Mouse (Mus musculus) forebrain, embryonic 12.5 days (tissue): ENCODE results near the gene Inhbb. TPM values are rescaled to one million over a fixed set of nuclear protein-coding genes. Genes with fewer than 3 reads are reported as not detected.

Source experiments
- ATAC-seq: fragments of 200-750 bp; cut with Nextera tagmentation; 2 replicates; pipeline ENCODE4 v1.8.0; 2017; ENCODE audit warnings: moderate TSS enrichment; ENCODE audit not compliant: low FRiP score
- H3K27ac ChIP-seq: fragments of 300-500 bp; sonication (generic); 2 replicates; pipeline ENCODE4 v1.5.1; 2016; ENCODE audit warnings: mild to moderate bottlenecking
- H3K27me3 ChIP-seq: fragments of 300-500 bp; sonication (generic); 2 replicates; pipeline ENCODE4 v1.6.1; 2016; ENCODE audit warnings: mild to moderate bottlenecking
- H3K36me3 ChIP-seq: fragments of 300-500 bp; sonication (generic); replicated peaks from 2 replicates; pipeline ENCODE4 v1.6.1; 2016; ENCODE audit warnings: mild to moderate bottlenecking
- H3K4me1 ChIP-seq: fragments of 300-500 bp; sonication (generic); 2 replicates; pipeline ENCODE4 v1.6.1; 2016
- H3K4me2 ChIP-seq: fragments of 300-500 bp; sonication (generic); 2 replicates; pipeline ENCODE4 v1.6.1; 2016; ENCODE audit warnings: mild to moderate bottlenecking, moderate library complexity
- H3K4me3 ChIP-seq: fragments of 300-500 bp; sonication (generic); replicated peaks from 2 replicates; pipeline ENCODE4 v1.5.1; 2016; ENCODE audit warnings: mild to moderate bottlenecking
- H3K9ac ChIP-seq: fragments of 300-500 bp; sonication (generic); 2 replicates; pipeline ENCODE4 v1.6.1; 2016; ENCODE audit warnings: mild to moderate bottlenecking
- H3K9me3 ChIP-seq: fragments of 300-500 bp; sonication (generic); 2 replicates; pipeline ENCODE4 v1.6.1; 2016
- WGBS: fragments of 180-500 bp; shearing (Covaris S2); methylation state at CpG from one replicate; pipeline ENCODE4 v1.1.7; 2016; 5-methylcytosine and 5-hydroxymethylcytosine counted together
- polyA plus RNA-seq: library from polyadenylated mRNA; unstranded; fragments of >200 nt; fragmentation: Nextera tagmentation; extraction: Ambion mirVana; gene quantifications from 2 replicates; pipeline ENCODE4 v1.2.1, GENCODE M21; 2016

Inhbb gene
- polyA plus RNA-seq, 1 experiment from 2014 or later: 1.8 TPM

DNA sequence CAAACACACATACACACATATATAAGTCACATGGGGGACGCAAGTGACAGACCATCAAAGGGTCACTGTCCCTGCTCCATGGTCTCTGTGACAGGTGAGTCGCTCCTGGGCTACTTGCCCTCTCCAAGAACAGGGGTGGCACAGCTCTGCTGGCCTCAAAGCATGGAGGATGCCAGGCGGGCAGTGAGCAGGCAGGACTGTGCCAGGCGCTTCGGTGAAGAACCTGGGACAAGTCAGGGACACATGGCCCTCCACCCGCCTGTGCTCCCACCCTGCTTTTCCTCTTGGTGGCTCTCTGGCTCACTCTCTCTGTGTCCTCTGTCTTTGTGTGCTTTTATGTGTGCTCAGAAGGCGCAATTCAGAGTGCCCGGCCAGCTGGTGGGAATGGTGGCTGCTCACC lies 5.4 kb downstream of the Inhbb start:
- H3K9me3 ChIP-seq: no peaks in the 10 kb centered on the region
- no peak overlapping the region for H3K9ac ChIP-seq
- H3K36me3 ChIP-seq: no peaks in the 10 kb centered on the region
- H3K4me3 ChIP-seq: no peak overlapping the region
- peaks cover 53% of the 10 kb centered on the region for H3K27me3 ChIP-seq
- ATAC-seq: no peak
- H3K4me2 ChIP-seq: no peak overlapping the region
- WGBS: 88% methylated on average over 8 of the region's 8 CpGs
- peaks cover 32% of the 10 kb centered on the region for H3K4me1 ChIP-seq
- H3K27ac ChIP-seq: no peak overlapping the region

DNA sequence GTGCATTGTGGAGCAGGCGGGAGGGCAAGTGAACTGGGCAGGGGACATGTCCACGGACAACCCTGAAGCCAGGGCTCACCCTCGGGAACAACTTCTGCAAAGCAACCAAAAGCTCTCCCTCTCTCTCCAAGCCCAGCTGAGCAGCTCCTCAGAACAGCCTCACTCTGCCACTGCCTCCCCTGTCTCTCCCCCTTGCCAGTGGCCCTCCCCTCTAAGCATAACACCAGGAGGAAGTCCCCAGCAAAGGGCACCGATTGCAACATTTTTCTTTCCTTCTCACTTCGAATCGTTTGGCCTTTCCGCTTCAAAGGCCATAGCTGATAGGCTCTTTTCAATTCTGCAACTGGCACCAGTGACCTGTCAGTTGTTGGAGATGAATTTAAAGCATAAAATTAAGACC lies 5.9 kb downstream of the Inhbb start:
- no peak overlapping the region for H3K4me2 ChIP-seq
- no peak overlapping the region for H3K9ac ChIP-seq
- 73% methylated on average over 7 of the region's 7 CpGs for WGBS
- H3K9me3 ChIP-seq: no peaks in the 10 kb centered on the region
- H3K27ac ChIP-seq: no peak overlapping the region
- H3K36me3 ChIP-seq: no peaks in the 10 kb centered on the region
- H3K4me3 ChIP-seq: no peak overlapping the region
- H3K4me1 ChIP-seq: peaks cover 28% of the 10 kb centered on the region
- ATAC-seq: no peak
- peaks cover 48% of the 10 kb centered on the region for H3K27me3 ChIP-seq

DNA sequence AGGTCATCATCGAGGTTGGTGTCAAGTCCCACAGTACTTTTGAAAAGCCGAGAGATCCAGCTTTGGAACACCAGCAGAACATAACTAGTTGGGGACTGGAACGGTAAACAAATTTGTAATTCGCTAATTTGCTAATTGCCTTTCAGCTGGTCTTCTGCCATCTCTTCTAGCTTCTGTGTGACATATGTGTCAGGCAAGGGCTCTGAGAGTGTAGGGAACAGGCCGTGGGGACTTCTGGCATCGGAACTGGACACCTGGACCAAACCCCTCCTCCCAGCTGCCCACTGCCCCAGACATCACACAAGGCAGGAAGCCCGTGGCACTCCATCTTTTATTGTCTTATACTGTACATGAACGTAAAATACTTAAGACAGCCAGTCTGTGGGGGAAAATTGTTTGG lies 6.9 kb downstream of the Inhbb start:
- peaks cover 38% of the 10 kb centered on the region for H3K27me3 ChIP-seq
- H3K36me3 ChIP-seq: no peaks in the 10 kb centered on the region
- peaks cover 18% of the 10 kb centered on the region for H3K4me1 ChIP-seq
- no peak overlapping the region for H3K4me3 ChIP-seq
- no peak overlapping the region for H3K9ac ChIP-seq
- no peak for ATAC-seq
- no peak overlapping the region for H3K4me2 ChIP-seq
- no peak overlapping the region for H3K27ac ChIP-seq
- no peaks in the 10 kb centered on the region for H3K9me3 ChIP-seq
- 87% methylated on average over 8 of the region's 8 CpGs for whole genome bisulfite sequencing

- peaks cover 16% of the 10 kb centered on the region for H3K4me1 ChIP-seq
- no peak overlapping the region for H3K27ac ChIP-seq
- H3K36me3 ChIP-seq: no peaks in the 10 kb centered on the region
- 90% methylated on average over 5 of the region's 5 CpGs for WGBS
- H3K4me2 ChIP-seq: no peak overlapping the region
- H3K27me3 ChIP-seq: 0 out of 2 replicates have a peak, but pooled peaks cover 4% of the 10 kb centered on the region
- no peaks in the 10 kb centered on the region for H3K9me3 ChIP-seq
- H3K9ac ChIP-seq: no peak overlapping the region
- H3K4me3 ChIP-seq: no peak overlapping the region
- ATAC-seq: no peak
Measured at GRCm38 (mm10) chr1:119410661-119411060, 11.4 kb downstream of the Inhbb start.

- Histone ChIP-seq H3K4me1 (peaks cover 16% of the 10 kb centered on the region), H3K9me3 (no peaks in the 10 kb centered on the region), H3K27me3 (0 out of 2 replicates have a peak, but pooled peaks cover 4% of the 10 kb centered on the region), H3K4me3 (no peak overlapping the region), H3K9ac (no peak overlapping the region), H3K36me3 (no peaks in the 10 kb centered on the region), H3K4me2 (no peak overlapping the region), H3K27ac (no peak overlapping the region)
- 70% methylated on average over 5 of the region's 5 CpGs for WGBS
- ATAC-seq: no peak
Measured at GRCm38 (mm10) chr1:119409599-119410168, 12.4 kb downstream of the Inhbb start.

DNA sequence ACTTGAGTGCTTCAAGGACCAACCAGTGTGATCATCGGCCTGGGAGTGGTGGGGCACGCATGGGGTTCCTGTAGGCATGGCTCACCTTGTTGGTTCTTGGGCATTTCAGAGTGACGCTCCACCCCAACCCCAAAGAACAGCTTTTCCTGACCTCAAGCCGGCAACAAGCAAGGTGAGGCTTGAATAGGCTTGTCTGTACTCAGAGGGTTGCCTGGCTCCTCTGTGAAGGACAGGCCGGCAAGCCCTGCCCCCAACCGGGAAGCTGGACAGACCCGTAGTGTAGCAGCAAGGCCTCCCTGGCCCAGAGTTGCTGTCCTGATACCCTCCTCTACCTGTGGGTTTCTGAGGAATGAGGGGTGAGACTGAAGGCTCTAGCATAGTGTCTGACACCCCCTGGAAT lies 12.9 kb downstream of the Inhbb start:
- 0 out of 2 replicates have a peak, but pooled peaks cover 4% of the 10 kb centered on the region for H3K27me3 ChIP-seq
- no peak overlapping the region for H3K4me2 ChIP-seq
- H3K4me1 ChIP-seq: peaks cover 16% of the 10 kb centered on the region
- no peak overlapping the region for H3K4me3 ChIP-seq
- WGBS: 71% methylated on average over 7 of the region's 7 CpGs
- H3K27ac ChIP-seq: no peak overlapping the region
- ATAC-seq: no peak
- no peaks in the 10 kb centered on the region for H3K36me3 ChIP-seq
- H3K9ac ChIP-seq: no peak overlapping the region
- no peaks in the 10 kb centered on the region for H3K9me3 ChIP-seq

- Histone ChIP-seq H3K27me3 (0 out of 2 replicates have a peak, but pooled peaks cover 4% of the 10 kb centered on the region), H3K9me3 (no peaks in the 10 kb centered on the region), H3K9ac (no peak overlapping the region), H3K4me2 (no peak overlapping the region), H3K4me1 (peaks cover 16% of the 10 kb centered on the region), H3K4me3 (no peak overlapping the region), H3K27ac (peak overlapping the region; percentile 59; the same call in 1 of the 2 replicates), H3K36me3 (no peaks in the 10 kb centered on the region)
- peak; percentile 44; the same call in 1 of the 2 replicates for ATAC-seq
- 20% methylated on average over 6 of the region's 6 CpGs for WGBS
Measured at GRCm38 (mm10) chr1:119407691-119408315, 14.2 kb downstream of the Inhbb start.

DNA sequence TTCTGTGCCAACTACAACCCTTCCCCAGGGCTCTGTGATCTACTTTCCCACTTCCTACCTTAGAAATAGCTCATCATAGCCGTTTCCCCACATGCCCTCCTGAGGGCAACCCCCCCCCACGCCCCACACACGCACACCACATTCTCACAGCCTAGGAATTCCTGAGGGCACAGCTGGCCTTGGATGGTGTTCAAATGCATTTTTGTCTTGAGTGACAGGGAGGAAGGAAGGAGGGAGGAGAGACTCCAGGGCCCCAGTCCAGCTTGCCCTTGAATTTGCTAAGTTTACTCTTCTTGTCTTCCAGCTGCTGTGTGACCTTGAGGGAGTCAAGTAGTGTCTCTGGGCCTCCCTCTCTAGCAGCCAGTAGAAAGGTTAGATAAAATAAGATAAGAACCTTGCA lies 17.2 kb downstream of the Inhbb start:
- peaks cover 15% of the 10 kb centered on the region for H3K4me1 ChIP-seq
- H3K36me3 ChIP-seq: no peaks in the 10 kb centered on the region
- 0 out of 2 replicates have a peak, but pooled peaks cover 4% of the 10 kb centered on the region for H3K27me3 ChIP-seq
- no peak overlapping the region for H3K4me2 ChIP-seq
- H3K9ac ChIP-seq: no peak overlapping the region
- ATAC-seq: no peak
- 59% methylated on average over 3 of the region's 3 CpGs for WGBS
- H3K4me3 ChIP-seq: no peak overlapping the region
- H3K9me3 ChIP-seq: no peaks in the 10 kb centered on the region
- no peak overlapping the region for H3K27ac ChIP-seq

DNA sequence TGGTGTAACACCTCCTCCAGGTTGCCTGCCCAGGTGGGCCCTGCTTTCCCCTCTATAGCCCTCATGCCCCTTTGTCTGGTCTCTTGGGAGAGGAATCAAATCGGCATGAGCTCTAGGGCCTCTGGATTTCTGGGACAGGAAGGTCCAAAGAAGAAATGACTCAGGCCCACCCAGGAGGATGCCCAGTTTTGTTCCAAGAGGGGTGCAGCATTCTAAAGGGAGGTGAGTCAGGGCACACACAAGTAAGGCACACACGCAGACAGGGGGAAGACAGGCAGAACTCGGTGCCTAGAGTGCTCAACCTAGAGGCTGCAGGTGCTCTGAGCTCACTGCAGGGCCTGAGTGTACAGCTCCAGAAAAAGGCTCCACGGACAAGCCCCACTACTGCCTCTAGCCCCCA lies 17.7 kb downstream of the Inhbb start:
- ATAC-seq: no peak
- 89% methylated on average over 4 of the region's 4 CpGs for WGBS
- Histone ChIP-seq H3K27me3 (0 out of 2 replicates have a peak, but pooled peaks cover 4% of the 10 kb centered on the region), H3K9me3 (no peaks in the 10 kb centered on the region), H3K4me3 (no peak overlapping the region), H3K27ac (no peak overlapping the region), H3K36me3 (no peaks in the 10 kb centered on the region), H3K9ac (no peak overlapping the region), H3K4me2 (no peak overlapping the region), H3K4me1 (peaks cover 11% of the 10 kb centered on the region; the same call in 1 of the 2 replicates)

GRCm38 (mm10) chr1:119401249-119401648 lies 20.8 kb downstream of the Inhbb start:
- H3K9me3 ChIP-seq: no peaks in the 10 kb centered on the region
- 64% methylated on average over 4 of the region's 4 CpGs for WGBS
- H3K27me3 ChIP-seq: no peaks in the 10 kb centered on the region; the same call in 1 of the 2 replicates
- no peak overlapping the region for H3K27ac ChIP-seq
- H3K4me1 ChIP-seq: no peaks in the 10 kb centered on the region
- no peak overlapping the region for H3K4me3 ChIP-seq
- no peaks in the 10 kb centered on the region for H3K36me3 ChIP-seq
- no peak for ATAC-seq
- H3K4me2 ChIP-seq: no peak overlapping the region
- no peak overlapping the region for H3K9ac ChIP-seq

DNA sequence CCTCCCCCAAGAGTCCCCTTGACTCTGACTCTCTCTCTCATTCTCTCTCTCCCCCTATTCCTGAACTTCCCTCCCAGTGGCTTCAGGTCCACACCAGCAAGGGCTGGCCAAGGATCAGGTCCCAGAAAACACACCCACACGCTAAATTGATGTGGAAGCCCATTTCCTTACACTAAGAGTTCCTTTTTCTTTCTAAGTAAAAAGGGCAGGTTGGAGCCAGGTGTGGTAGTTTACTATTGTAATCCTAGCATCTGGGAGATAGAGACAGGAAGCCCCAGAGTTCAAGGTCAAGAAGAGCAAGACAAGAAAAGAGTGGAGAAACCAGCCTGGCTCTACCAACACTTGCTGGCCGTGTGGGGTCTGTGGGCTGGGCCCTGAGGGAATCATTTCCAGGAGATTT lies 23.4 kb downstream of the Inhbb start:
- Histone ChIP-seq H3K9ac (no peak overlapping the region), H3K36me3 (no peaks in the 10 kb centered on the region), H3K27ac (no peak overlapping the region), H3K4me3 (no peak overlapping the region), H3K9me3 (no peaks in the 10 kb centered on the region), H3K4me1 (no peaks in the 10 kb centered on the region), H3K4me2 (no peak overlapping the region), H3K27me3 (no peaks in the 10 kb centered on the region; the same call in 1 of the 2 replicates)
- 81% methylated on average over 2 of the region's 2 CpGs for WGBS
- no peak for ATAC-seq

DNA sequence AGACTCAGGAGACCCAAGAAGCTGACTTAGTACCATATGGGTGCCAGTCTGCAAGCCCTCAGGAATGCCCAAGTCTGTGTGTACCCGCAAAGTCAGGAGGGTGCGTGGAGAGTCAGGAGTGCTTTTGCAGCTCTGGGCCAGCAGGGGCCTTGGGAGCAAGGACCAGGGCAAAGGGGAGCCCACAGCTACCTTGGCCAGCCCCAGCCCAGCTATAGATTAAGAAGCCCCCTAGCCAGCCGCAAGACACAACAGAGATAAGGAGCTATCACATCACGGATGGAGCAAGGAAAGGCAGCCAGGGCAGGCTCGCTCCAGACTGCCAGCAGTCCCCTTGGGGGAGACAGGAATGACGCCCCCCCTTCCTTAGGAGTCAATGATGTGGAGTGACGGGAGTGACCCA lies 24.2 kb downstream of the Inhbb start:
- no peak overlapping the region for H3K27ac ChIP-seq
- H3K4me1 ChIP-seq: no peaks in the 10 kb centered on the region
- 85% methylated on average over 7 of the region's 7 CpGs for WGBS
- H3K36me3 ChIP-seq: no peaks in the 10 kb centered on the region
- no peak overlapping the region for H3K4me3 ChIP-seq
- no peaks in the 10 kb centered on the region; the same call in 1 of the 2 replicates for H3K27me3 ChIP-seq
- no peak for ATAC-seq
- no peak overlapping the region for H3K4me2 ChIP-seq
- H3K9ac ChIP-seq: no peak overlapping the region
- no peaks in the 10 kb centered on the region for H3K9me3 ChIP-seq

DNA sequence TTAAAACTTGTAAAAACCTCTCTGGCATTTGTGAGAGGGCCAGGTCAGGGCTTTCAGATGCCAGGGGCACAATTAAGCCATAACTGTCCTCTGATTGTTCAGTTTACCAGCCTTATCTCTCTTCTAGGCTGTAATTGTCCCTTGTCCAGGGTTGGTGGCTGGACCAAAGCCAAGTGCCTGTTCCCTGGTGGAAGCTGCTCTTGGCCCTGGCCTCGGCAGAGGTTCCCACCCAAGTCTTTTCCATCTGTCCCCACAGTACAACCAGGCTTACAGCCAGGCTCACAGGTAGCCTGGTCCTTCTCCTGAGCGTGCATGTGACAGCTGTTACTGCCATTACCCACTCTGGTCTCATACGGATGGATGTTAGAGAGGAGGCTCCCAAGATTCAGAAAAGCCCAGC lies 30.7 kb downstream of the Inhbb start:
- H3K4me1 ChIP-seq: peaks cover 27% of the 10 kb centered on the region

More for the DNA sequence above, 30.7 kb downstream of the Inhbb start:
- WGBS: 60% methylated on average over 3 of the region's 3 CpGs
- Histone ChIP-seq H3K4me3 (no peak overlapping the region), H3K27me3 (peaks cover 11% of the 10 kb centered on the region), H3K9ac (no peak overlapping the region), H3K9me3 (no peaks in the 10 kb centered on the region), H3K4me2 (no peak overlapping the region), H3K36me3 (no peaks in the 10 kb centered on the region), H3K27ac (0 out of 2 replicates have a peak overlapping the region, but pooled peaks have one; percentile 19)
- no peak for ATAC-seq
